Mouse (Mus musculus) 3T3-L1 (cell line): ENCODE data around the gene Fzd10.

ENCODE experiments used
- DNase-seq: peaks from one replicate; pipeline ENCODE4 v3.0.0-alpha.2; 2015; ENCODE audit warnings: low read depth, low spot score

Gene Fzd10

DNA sequence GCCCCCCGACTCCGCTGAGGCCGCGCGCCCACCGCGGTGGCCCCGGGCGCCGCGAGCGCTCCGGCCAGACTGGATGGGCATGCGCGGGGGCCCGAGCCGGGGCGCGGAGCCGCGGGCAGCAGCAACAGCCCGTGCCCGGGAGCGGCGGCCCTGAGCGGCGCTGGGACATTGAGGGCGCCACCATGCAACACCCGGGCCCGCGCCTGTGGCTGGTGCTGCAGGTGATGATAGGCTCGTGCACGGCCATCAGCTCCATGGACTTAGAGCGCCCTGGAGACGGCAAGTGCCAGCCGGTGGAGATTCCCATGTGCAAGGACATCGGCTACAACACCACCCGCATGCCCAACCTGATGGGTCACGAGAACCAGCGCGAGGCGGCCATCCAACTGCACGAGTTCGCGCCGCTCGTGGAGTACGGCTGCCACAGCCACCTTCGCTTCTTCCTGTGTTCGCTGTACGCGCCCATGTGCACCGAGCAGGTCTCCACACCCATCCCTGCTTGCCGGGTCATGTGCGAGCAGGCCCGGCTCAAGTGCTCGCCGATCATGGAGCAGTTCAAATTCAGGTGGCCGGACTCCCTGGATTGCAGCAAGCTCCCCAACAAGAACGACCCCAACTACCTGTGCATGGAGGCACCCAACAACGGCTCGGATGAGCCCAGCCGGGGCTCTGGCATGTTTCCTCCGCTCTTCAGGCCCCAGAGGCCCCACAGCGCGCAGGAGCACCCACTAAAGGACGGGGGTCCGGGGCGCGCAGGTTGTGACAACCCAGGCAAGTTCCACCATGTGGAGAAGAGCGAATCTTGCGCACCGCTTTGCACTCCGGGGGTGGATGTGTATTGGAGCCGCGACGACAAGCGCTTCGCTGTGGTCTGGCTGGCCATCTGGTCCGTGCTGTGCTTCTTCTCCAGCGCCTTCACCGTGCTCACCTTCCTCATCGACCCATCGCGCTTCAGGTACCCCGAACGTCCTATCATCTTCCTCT, 684 bp downstream of the Fzd10 start:
- DNase-seq, result no peak

DNA sequence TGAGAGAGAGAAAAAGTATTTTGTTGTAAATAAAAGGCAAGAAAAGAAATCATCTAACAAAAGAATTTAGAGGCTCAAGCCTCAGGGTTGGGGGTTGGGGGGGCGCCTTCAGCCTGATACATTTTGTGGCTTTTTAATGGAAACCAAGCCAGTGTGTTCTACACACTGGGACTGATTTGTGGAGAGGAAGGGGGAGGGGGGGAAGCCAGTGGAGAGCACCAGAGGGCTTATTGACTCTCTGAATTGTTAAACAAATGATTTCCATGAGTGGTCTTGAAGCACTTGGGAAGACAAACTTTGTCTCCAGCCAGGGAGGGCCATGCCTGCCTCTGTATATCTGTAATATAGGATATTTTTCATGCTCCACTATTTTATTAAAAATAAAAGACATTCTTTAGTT, 3.0 kb downstream of the Fzd10 start:
- no peak for DNase-seq

DNA sequence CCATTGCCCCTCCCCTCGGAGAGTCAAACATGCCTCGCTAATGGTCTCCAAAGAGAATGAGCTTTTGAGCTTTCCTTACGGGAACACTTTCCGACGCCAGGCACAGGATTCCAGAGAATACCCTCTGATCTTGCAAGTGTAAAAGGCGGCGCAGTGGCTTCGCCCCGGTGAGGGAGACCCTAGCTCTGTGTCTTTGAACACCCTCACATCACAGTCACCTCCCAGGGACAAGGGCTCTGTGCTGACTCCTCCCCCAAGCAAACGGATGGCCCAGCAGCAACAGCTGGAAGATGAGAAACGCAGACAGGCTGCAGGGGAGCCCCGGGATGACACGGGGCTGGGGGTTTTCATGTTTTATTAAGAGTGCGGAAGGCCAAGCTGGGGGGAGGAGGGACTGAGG, 6.0 kb downstream of the Fzd10 start:
- no peak for DNase-seq

DNA sequence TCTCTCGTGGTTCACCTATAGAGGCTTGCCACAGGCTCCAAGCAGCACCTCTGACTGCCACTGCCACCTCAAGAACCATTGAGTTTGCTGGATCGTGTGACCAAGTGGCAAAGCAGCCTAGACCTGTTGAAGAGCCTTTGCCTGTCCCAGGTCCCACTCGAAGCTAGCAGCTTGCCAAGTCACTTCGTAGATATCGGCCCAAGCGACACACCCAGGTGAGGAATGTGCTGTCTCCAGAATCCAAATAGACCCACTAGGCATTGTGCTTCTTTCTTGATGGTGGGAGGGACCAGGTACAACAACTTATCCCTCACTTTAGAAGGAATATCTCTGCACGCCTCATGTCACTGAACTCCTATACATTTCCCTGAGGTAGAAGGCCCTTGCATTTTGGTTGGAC, 8.4 kb downstream of the Fzd10 start:
- DNase-seq, result no peak

DNA sequence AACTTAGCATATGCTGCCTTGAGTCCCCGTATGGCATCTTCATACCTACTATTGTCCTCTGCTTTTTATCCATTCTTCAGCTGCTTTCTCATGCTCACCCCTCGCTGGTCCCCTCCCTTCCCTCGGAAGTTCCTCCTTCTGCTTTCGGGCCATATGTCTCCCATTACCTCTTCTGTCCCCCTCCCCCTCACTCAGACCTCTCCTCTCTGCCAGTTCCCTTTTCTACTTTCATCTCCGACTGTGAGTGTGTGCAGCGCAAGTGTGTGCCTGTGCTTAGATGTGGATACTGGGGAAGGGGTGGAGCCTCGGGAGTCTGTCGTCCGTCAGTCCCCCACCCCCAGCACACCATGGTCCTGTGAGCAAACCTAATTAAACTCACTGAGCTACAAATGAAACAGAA, 17.0 kb downstream of the Fzd10 start:
- DNase-seq, result no peak

DNA sequence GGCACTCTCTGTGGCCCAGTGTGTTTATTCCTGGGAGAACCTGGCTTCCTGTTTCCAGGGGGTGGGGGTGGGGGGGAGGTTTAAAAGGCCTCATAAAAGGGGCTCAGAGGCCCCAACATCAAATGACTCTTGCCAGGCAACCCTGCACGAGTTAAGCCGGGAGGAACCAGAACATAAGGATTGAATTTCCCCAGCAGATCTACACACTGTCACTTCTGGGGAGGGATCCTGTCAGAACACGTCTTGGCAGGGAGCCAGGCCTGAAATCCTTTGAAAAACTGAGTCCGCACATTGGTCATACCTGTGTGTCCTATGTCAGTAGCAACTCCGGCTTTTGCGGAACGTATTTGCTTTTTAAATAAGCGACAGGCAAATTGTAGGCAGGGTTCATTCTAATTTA, 19.3 kb downstream of the Fzd10 start:
- DNase-seq, result no peak

DNA sequence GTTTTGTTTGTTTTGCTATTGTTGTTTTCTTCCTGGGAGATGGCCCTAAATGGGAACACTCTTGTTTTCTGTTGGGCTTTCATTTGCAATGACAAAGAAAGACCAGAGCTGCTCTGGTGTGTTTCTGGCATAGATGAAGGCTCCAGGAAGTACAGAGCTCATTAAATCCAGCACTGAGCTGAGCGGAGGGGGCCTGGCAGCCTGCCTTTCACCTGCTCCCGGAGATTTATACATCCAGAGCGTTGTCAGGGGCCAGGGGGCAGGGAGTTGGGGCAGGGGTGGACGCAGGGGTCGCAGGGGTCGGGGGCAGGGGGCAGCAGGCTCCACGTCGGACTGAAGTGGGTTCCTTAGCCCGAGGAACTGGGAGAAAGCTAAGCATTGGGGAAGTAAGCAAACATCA, 19.8 kb downstream of the Fzd10 start:
- no peak for DNase-seq

DNA sequence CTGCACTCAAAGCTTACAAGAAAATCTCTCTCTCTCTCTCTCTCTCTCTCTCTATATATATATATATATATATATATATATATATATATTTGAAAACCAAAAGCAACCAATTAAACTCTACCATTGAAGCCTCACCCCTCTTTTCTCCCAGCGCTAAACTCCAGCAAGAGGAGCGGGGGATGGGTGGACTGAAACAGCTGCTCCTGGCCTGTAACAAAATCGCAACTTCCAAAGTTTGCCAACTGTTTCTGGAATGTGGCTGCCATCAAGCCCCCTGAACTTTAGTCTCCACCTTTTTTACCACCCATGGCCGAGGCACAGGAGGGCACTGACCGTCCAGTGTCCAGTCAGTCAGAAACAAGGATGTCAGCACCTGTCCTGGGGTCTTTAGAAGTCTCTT, 27.1 kb downstream of the Fzd10 start:
- DNase-seq, result no peak

DNA sequence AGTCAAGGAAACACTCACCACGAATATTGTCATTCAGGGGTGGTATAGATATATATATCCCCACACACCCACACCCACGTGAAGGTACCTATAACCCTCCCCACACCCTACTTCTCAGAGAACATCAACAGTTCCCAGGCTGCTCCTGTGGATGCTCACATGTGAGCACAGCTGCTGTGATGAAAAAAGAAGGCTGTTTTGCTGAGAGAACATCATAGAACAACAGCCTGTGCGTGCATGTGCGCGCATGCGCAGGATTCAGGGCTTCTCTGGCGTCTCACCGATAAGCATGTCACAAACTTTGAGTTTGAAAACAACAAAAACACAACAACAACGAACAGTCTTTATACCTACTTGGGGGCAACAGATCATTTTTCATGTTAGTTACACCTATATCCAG, 36.0 kb downstream of the Fzd10 start:
- no peak for DNase-seq

DNA sequence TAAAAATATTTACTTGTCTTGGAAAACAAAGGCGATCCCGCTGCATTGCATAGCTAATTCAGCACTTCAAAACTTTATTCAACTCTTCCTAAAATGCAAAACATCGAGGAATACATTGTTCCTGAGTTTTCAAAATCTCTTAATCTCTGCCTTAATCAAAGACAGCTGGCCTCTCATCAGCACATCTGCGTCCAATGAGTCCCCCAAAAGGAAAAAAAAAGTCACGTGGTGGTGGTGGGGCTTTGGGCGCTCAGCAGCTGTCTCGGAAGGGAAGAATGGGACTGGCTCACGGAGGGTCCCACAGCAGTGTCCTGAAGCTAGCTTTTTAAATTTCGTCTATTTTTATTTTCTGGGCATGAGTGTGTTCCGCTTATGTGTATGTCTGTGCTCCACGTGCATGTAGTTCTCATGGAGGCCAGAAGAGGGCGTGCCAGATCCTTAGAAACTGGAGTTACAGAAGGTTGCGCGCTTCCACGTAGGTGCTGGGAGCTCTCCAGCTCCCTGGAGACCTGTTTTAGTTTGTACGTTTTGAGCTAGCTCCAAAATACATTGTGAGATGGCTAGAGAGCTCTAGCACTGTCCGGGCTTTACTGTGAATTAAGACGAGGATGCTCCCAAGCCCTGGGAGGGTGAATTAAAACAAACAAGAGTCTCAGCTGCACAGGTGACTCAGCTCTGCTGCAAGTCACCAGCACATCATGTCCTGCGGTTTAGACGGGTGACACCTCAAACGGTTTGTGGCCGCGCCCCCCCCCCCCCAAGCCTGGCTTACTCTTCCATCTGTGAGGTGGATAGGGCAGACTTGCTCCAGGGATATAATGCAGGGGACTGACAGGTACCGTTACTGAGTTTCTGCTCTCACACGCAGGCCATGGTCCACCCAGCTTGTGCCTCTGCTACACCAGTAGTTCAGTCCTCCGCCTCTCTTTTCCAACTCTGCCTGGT, 36.7 kb downstream of the Fzd10 start:
- DNase-seq, result no peak

DNA sequence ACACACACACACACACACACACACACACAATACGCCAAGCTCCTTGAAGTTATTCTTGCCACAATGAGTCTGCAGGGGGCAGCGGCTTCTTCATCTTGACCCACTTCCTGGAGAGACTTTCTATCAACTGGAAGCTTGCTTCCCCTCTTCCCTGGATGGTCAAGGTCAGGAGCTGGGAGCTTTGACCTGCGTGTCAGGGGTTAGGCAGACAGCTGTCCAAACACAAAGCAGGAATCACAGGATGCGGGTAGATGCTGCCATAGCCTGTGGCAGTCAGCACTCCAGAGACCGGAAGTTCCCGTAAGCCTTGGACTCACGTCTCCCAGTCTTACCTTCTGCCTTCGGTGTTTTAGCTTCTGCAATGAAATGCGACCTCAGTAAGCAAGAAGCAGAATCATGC, 38.1 kb downstream of the Fzd10 start:
- DNase-seq, result no peak

DNA sequence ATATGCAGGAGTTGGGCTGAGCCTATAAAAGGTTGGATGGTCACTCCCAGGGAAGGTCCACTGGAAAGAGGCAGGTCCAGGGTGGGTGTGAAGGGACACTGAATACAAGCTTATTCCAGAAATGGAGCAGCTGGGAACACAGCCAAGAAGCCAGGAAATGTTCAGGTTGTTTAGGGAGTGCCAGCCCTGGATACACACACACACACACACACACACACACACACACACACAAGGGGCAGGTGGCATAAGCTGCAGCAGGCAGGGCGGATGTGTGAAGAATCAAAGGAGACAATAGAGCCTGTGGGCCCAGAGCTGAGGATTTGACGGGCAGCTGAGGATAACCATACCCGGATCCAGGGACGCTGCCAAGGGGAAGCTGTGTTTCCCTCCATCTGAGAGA, 42.4 kb downstream of the Fzd10 start:
- no peak for DNase-seq

DNA sequence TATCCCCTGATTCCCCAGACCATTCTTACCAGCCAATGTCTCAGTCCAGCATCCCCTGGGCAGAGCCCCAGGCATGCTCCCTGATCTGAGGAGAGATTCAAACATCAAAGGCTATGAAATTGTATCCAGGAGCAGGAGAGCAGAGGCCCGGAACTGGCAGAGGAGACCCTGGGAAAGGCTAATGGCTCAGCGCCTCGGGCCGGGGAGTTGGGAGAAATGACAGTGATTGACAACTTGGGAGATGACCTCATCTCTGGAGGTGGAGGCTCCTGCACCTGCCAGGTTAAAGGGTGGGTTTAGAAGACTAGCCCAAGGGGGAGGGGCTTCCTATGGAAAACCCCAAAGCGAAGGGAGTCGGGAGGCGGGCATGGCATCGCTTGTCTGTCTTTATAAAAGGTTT, 45.1 kb downstream of the Fzd10 start:
- no peak for DNase-seq

DNA sequence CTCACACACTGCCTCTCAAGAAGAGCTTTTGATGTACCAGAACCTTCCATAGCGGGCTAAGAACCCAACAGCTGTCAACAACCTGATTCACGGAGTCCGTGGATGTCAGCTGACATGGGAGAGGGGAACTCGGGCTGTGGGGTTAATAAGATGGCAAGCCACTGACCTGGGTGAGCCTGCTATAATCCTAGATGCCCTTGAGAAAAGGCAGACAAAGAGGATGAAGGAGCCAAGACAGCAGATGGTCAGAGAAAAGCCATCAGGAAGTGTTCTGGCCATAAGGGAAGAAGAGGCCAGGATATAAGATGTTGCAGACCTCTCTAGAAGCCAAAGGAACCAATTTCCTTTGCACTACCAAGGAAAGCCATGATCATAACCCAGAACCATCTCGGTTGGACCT, 45.6 kb downstream of the Fzd10 start:
- no peak for DNase-seq

DNA sequence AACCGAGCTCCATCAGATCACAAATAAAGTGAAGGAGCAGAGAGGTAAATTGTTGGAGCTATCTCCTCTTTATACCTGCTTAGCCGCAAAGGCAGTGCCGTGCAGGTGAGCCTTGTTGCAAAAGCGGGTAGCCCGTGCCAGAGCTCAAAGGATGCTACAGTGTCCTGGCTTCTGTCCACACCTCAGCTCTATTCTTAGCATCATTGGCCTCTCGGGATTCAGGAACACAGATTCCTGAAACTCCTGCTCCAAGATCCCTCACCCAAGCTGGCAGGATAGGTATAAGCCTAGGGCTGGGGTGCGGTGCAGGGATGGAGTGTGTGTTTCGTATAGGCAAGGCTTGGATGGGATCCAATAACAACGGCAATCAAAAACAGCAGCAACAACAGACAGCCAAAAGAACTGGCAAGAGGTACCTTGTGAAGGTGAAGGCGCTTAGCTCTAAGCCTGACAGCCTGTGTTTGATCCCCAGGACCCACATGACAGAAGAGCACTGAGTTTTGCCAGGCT, 46.6 kb downstream of the Fzd10 start:
- no peak for DNase-seq

DNA sequence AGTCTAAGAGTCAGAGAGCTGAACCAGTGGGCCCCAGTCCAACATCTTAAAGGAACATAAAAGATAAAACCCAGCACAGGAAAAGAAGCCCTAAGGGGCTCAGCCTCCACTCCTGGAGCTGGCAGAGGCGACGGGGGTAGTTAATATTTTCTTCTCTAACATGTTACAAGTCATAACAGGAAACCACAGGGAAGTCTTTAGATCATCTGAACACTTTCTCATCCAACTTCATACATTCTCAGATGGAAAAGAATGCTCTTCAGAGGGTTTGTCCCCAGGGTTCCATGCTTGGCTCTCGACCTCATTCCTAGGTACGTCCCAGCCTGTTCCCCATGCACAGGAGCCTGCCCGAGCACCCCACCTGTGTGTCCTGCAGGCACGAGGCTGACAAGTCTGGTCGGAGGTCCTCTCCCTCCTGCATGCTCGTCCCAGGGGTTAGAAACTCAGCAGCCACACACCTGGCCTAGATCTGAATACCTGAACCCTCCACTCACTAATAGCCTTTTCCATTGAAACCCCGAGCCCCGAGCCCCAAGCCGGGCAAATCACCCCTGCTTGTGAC, 48.8 kb downstream of the Fzd10 start:
- DNase-seq, result no peak
